Mouse (Mus musculus) ES-Bruce4 (cell line): ENCODE data around the gene Tmub2.
A peak's percentile ranks its signal among the peaks of the same experiment; 100 is the strongest.

Source experiments
- CTCF ChIP-seq: IDR thresholded peaks from one replicate; pipeline ENCODE4 v1.8.1; 2011; ENCODE audit warnings: low read depth, low read length
- EP300 ChIP-seq: IDR thresholded peaks from 2 replicates; pipeline ENCODE4 v1.6.1; 2011; ENCODE audit warnings: low read depth, low read length; ENCODE audit not compliant: insufficient read depth
- POLR2A ChIP-seq: IDR thresholded peaks from one replicate; pipeline ENCODE4 v1.8.1; 2011; ENCODE audit warnings: low read length; ENCODE audit not compliant: insufficient read depth

GRCm38 (mm10) chr11:102267480-102267879 is 17.3 kb upstream of the Tmub2 start:
- 0 out of 2 replicates have a peak, but pooled peaks have one; percentile 39 for TF ChIP-seq EP300
- peak; percentile 59 for TF ChIP-seq CTCF
- no peak for TF ChIP-seq POLR2A
